Mouse (Mus musculus): ENCODE data around the gene Tro.

Tro gene

DNA sequence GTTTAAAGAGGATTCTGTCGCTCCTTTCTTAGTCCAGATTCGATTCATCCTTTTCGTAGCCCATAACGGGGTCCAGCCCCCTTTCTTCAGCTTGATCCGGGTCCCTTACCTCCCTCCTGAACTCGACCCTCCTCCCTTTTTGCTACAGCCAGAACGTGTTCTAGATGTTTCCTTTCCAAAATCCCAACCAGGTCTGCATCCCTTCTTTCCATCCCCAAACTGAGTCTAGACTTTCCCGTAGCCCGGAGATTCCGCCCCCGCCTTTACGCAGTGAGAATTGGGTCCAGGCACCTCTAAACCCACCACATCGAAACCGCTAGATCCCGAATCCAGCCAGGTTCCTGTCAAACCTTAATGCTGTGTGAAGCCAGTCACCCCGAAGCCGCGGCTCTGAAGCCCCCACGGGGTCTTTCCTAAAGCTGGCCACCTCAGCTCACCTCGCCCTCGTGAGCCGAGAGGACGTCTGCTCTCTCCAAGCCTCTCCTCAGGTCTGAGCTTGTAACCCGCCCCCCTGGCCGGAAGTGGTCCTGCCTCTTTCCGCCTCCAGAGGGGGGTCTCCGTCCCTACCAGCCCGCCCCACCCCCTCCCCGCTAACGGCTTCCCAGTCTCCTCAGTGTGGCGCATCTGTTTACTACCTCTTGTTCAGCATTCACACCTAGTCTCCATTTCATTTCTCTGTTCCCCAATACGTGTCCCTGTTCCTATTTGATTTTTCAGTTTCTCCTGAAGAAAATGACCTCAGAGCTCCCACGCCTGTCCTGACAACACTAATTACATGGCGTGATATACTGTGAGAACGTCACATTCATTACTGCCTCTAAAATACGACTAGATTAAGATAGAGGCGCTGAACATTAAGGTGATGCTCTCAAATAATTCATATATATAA is at the start of gene Tro:
Gene Tro, minus strand, starts transcription at position 676 of the 889 bp plus-strand sequence.
- DNase-seq (ENCODE audit: low spot score), result no peak

DNA sequence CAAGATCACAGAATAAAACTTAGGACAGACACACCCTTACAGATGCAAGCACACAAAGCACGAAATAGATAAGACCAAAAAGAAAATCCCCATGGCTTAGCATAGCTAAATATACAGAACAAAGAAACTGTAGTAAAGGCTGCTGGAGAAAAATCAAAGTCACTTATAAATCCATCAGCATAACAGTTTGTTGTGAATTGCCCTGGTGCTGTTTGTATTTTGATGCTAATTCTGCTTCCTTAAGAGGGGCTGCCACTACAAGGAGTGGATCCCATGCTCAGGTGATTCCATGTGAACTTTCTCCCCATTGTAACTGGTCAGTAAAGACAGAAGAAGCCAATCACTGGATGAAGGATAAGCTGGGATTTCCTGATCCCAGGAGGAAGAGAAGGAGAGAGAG is 20.1 kb upstream of the Tro start:
- DNase-seq (ENCODE audit: low spot score), result no peak

- no peak for DNase-seq (ENCODE audit: low spot score)
These were observed 5.4 kb upstream of the Tro start for GRCm38 (mm10) chrX:150662809-150663208.

GRCm38 (mm10) chrX:150657797-150658118 is 375 bp upstream of the Tro start:
- DNase-seq (ENCODE audit: low spot score), result no peak

DNA sequence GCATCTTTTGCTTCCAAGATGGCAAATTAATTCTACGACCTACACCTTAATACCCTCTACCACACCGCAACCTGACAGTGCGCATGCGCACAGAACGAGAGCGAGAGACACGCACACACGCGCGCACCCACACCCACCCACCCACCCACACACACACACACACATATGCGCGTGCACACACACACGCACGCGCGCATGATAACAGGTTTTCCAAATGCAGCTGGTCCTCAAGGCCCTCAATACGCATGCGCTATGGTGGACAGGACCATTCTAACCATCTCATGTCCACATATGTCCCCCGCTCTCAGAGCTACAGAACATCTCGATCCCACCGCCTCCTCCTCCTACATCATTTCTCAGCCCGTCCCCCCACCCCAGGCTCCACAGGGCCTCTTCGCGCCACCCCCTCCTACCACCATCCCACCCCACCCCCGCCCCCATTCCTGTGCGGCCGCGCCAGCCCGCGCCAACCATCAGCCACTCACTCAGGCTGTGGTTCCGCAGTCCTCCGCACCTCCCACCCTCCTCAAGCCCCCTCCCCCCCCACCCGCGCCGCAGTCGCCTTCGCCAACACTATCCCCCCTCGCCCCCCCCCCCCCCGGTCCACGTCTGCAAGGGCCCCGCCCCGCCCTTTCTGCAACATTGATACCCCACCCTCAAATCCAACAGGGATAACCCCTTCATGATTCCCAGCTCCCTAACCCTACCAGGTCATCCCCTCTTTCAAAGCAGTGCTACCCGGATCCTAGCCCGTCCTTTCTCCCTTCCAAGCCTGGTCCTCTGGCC is 1.1 kb downstream of the Tro start:
- DNase-seq (ENCODE audit: low spot score), result no peak

DNA sequence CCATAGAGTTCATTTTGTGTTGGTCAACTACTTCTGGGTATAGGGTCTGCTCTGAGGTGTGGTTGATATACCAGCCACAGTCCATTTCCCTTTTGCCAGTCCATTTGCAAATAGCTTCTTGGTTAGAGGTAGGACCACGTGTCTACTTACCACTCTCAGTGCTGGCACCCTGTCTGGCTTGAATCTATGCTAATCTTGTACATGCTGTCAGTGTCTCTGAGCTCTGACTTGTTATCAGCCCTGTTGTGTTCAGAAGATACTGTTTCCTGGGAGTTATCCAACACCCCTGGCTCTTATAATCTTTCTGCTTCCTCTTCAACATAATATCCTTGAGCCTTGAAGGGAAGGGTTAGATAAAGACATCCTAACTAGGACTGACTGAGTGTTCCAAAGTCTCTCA is 21.0 kb downstream of the Tro start:
- no peak for DNase-seq (ENCODE audit: low spot score)

DNA sequence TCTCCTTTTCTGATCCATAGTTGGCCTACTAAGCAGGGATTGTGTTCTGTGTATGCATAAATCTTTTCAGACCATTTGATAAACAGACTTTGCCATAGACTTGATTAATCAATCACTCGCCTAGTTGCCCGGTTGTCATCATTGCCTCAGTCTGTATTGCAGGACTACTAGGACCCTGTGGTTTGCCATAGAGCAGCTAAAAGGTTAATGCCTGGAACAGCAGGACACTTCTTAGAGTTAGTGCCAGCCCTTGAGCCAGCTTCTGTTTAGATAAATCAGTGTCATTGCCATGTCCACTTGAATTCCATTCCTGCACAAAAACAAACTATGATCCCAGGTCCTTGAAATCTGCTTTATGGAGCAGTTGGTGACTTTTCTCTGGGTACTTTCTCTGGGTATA is 58.5 kb downstream of the Tro start:
- no peak for DNase-seq (ENCODE audit: low spot score)

Data from ovary, postnatal 14 days (tissue).